Mouse (Mus musculus) heart, postnatal 0 days (tissue): ENCODE data around the gene Ablim1. TPM values are rescaled to one million over a fixed set of nuclear protein-coding genes. Genes with fewer than 3 reads are reported as not detected.

ENCODE experiments used
- ATAC-seq: fragments of 200-750 bp; cut with Nextera tagmentation; 2 replicates; pipeline ENCODE4 v1.8.0; 2017; ENCODE audit warnings: low read depth, moderate number of reproducible peaks, moderate library complexity; ENCODE audit not compliant: insufficient read depth
- DNase-seq: peaks from one replicate; pipeline ENCODE4 v3.0.0-alpha.2; 2016; ENCODE audit warnings: low spot score
- H3K27ac ChIP-seq: fragments of 300-500 bp; sonication (generic); 2 replicates; pipeline ENCODE4 v1.5.1; 2014; ENCODE audit warnings: low read depth, mild to moderate bottlenecking
- H3K27me3 ChIP-seq: fragments of 300-500 bp; sonication (generic); 2 replicates; pipeline ENCODE4 v1.6.1; 2014; ENCODE audit warnings: low read length, mixed read lengths; ENCODE audit not compliant: control insufficient read depth, insufficient read depth
- H3K36me3 ChIP-seq: fragments of 300-500 bp; sonication (generic); replicated peaks from 2 replicates; pipeline ENCODE4 v1.6.1; 2014; ENCODE audit warnings: low read length, mixed read lengths; ENCODE audit not compliant: control insufficient read depth, insufficient read depth
- H3K4me1 ChIP-seq: fragments of 300-500 bp; sonication (generic); 2 replicates; pipeline ENCODE4 v1.6.1; 2014; ENCODE audit warnings: antibody characterized with exemption; ENCODE audit not compliant: control insufficient read depth, insufficient read depth
- H3K4me2 ChIP-seq: fragments of 300-500 bp; sonication (generic); 2 replicates; pipeline ENCODE4 v1.6.1; 2014; ENCODE audit warnings: low read depth, mild to moderate bottlenecking, low read length, moderate library complexity
- H3K4me3 ChIP-seq: fragments of 300-500 bp; sonication (generic); 2 replicates; pipeline ENCODE4 v1.5.1; 2014; ENCODE audit warnings: low read depth, low read length
- H3K9ac ChIP-seq: fragments of 300-500 bp; sonication (generic); replicated peaks from 2 replicates; pipeline ENCODE4 v1.6.1; 2014; ENCODE audit warnings: low read depth, low read length, mixed read lengths
- H3K9me3 ChIP-seq: fragments of 300-500 bp; sonication (generic); replicated peaks from 2 replicates; pipeline ENCODE4 v1.6.1; 2016; ENCODE audit warnings: low read length; ENCODE audit not compliant: control insufficient read depth
- CTCF ChIP-seq: IDR thresholded peaks from 2 replicates; pipeline ENCODE4 v1.5.1; 2016; ENCODE audit warnings: antibody characterized with exemption, control low read depth, low read depth
- EP300 ChIP-seq: IDR thresholded peaks from 2 replicates; pipeline ENCODE4 v1.6.1; 2016; ENCODE audit warnings: antibody characterized with exemption, low read depth
- WGBS: fragments of 180-500 bp; shearing (Covaris S2); extraction: QIAGEN DNeasy Blood & Tissue Kit; methylation state at CpG from one replicate; pipeline ENCODE4 v1.1.7; 2014; 5-methylcytosine and 5-hydroxymethylcytosine counted together
- polyA plus RNA-seq: library from polyadenylated mRNA; unstranded; fragments of >200 nt; fragmentation: Nextera tagmentation; extraction: Ambion mirVana; gene quantifications from 2 replicates; pipeline ENCODE4 v1.2.1, GENCODE M21; 2015
- total RNA-seq: library from RNA; depleted of rRNA; stranded (reverse); fragments of >200 nt; gene quantifications from 2 replicates; pipeline ENCODE4 v1.2.3, GENCODE M21; 2014; ENCODE audit warnings: low replicate concordance

Ablim1 gene
- total and polyA plus RNA-seq, 2 experiments from 2014 or later = 106 to 235 TPM

GRCm38 (mm10) chr19:57099094-57099357, 215.7 kb downstream of the Ablim1 start:
- Histone ChIP-seq H3K4me2 (0 out of 2 replicates have a peak overlapping the region, but pooled peaks have one; percentile 3), H3K9ac (no peak overlapping the region), H3K4me3 (no peak overlapping the region), H3K27me3 (no peaks in the 10 kb centered on the region), H3K4me1 (peaks cover 35% of the 10 kb centered on the region), H3K27ac (peak overlapping the region; percentile 83), H3K9me3 (no peaks in the 10 kb centered on the region), H3K36me3 (peaks cover 5% of the 10 kb centered on the region; the same call in 1 of the 2 replicates)
- no peak for ATAC-seq
- DNase-seq = no peak
- TF ChIP-seq EP300 (no peak), CTCF (no peak)
- 54% methylated on average over 4 of the region's 4 CpGs for WGBS

GRCm38 (mm10) chr19:57098241-57099093, 216.3 kb downstream of the Ablim1 start:
- Histone ChIP-seq H3K36me3 (peaks cover 5% of the 10 kb centered on the region; the same call in 1 of the 2 replicates), H3K27me3 (no peaks in the 10 kb centered on the region)

GRCm38 (mm10) chr19:57095340-57095739, 219.4 kb downstream of the Ablim1 start:
- Histone ChIP-seq H3K4me3 (no peak overlapping the region), H3K27ac (no peak overlapping the region), H3K4me2 (no peak overlapping the region), H3K4me1 (peaks cover 43% of the 10 kb centered on the region), H3K9me3 (no peaks in the 10 kb centered on the region), H3K9ac (no peak overlapping the region), H3K27me3 (no peaks in the 10 kb centered on the region), H3K36me3 (peaks cover 9% of the 10 kb centered on the region; the same call in 1 of the 2 replicates)
- TF ChIP-seq CTCF (no peak), EP300 (no peak)
- ATAC-seq (no peak), DNase-seq (no peak)
- WGBS = 86% methylated on average over 7 of the region's 7 CpGs

More at GRCm38 (mm10) chr19:57098241-57099093, 216.3 kb downstream of the Ablim1 start:
- DNase-seq = peak; percentile 88
- peak overlapping the region; percentile 83 for H3K27ac ChIP-seq
- ATAC-seq = peak; percentile 78
- peaks cover 33% of the 10 kb centered on the region for H3K4me1 ChIP-seq
- H3K9ac ChIP-seq = no peak overlapping the region
- WGBS = 20% methylated on average over 14 of the region's 14 CpGs
- no peak overlapping the region for H3K4me3 ChIP-seq
- TF ChIP-seq EP300 = peak; percentile 46; the same call in 1 of the 2 replicates
- peak; percentile 41 for TF ChIP-seq CTCF
- H3K9me3 ChIP-seq = no peaks in the 10 kb centered on the region
- H3K4me2 ChIP-seq = peak overlapping the region; percentile 3; the same call in 1 of the 2 replicates

- H3K36me3 ChIP-seq = peaks cover 9% of the 10 kb centered on the region; the same call in 1 of the 2 replicates
- DNase-seq = no peak
Measured at GRCm38 (mm10) chr19:57093698-57094004, 221.1 kb downstream of the Ablim1 start.

GRCm38 (mm10) chr19:57092958-57093697, 221.6 kb downstream of the Ablim1 start:
- Histone ChIP-seq H3K9me3 (no peaks in the 10 kb centered on the region), H3K27ac (no peak overlapping the region), H3K4me3 (no peak overlapping the region), H3K9ac (no peak overlapping the region), H3K4me1 (peaks cover 32% of the 10 kb centered on the region), H3K27me3 (no peaks in the 10 kb centered on the region), H3K4me2 (no peak overlapping the region), H3K36me3 (peaks cover 9% of the 10 kb centered on the region; the same call in 1 of the 2 replicates)
- no peak for DNase-seq
- no peak for ATAC-seq
- WGBS = 83% methylated on average over 5 of the region's 5 CpGs
- TF ChIP-seq CTCF (no peak), EP300 (no peak)

More at GRCm38 (mm10) chr19:57093698-57094004, 221.1 kb downstream of the Ablim1 start:
- H3K27me3 ChIP-seq = no peaks in the 10 kb centered on the region
- no peak overlapping the region for H3K27ac ChIP-seq
- ATAC-seq = no peak
- no peak overlapping the region for H3K4me2 ChIP-seq
- H3K4me1 ChIP-seq = peaks cover 32% of the 10 kb centered on the region
- H3K9me3 ChIP-seq = no peaks in the 10 kb centered on the region
- no peak overlapping the region for H3K9ac ChIP-seq
- WGBS = 82% methylated on average over 3 of the region's 3 CpGs
- H3K4me3 ChIP-seq = no peak overlapping the region
- TF ChIP-seq EP300 = no peak
- no peak for TF ChIP-seq CTCF
